Mouse (Mus musculus) intestine, postnatal 0 days (tissue): ENCODE data around the gene Chit1. TPM values are rescaled to one million over a fixed set of nuclear protein-coding genes. Genes with fewer than 3 reads are reported as not detected.
A peak's percentile ranks its signal among the peaks of the same experiment; 100 is the strongest.

Experiments
- ATAC-seq: fragments of 200-750 bp; cut with Nextera tagmentation; 2 replicates; pipeline ENCODE4 v1.8.0; 2017; ENCODE audit warnings: mild to moderate bottlenecking, moderate TSS enrichment, moderate library complexity
- H3K27ac ChIP-seq: fragments of 300-500 bp; sonication (generic); 2 replicates; pipeline ENCODE4 v1.5.1; 2014; ENCODE audit warnings: mild to moderate bottlenecking, low read depth, low read length, moderate library complexity
- H3K27me3 ChIP-seq: fragments of 300-500 bp; sonication (generic); replicated peaks from 2 replicates; pipeline ENCODE4 v1.6.1; 2014; ENCODE audit warnings: low read length, mixed read lengths; ENCODE audit not compliant: control insufficient read depth, insufficient read depth
- H3K36me3 ChIP-seq: fragments of 300-500 bp; sonication (generic); 2 replicates; pipeline ENCODE4 v1.6.1; 2014; ENCODE audit warnings: mild to moderate bottlenecking, moderate library complexity; ENCODE audit not compliant: control insufficient read depth, insufficient read depth
- H3K4me1 ChIP-seq: fragments of 300-500 bp; sonication (generic); replicated peaks from 2 replicates; pipeline ENCODE4 v1.6.1; 2014; ENCODE audit warnings: antibody characterized with exemption, low read length, mixed read lengths; ENCODE audit not compliant: control insufficient read depth, insufficient read depth
- H3K4me2 ChIP-seq: fragments of 300-500 bp; sonication (generic); replicated peaks from 2 replicates; pipeline ENCODE4 v1.6.1; 2014; ENCODE audit warnings: low read depth, mild to moderate bottlenecking, moderate library complexity
- H3K4me3 ChIP-seq: fragments of 300-500 bp; sonication (generic); 2 replicates; pipeline ENCODE4 v1.5.1; 2014; ENCODE audit warnings: low read depth, low read length
- H3K9ac ChIP-seq: fragments of 300-500 bp; sonication (generic); 2 replicates; pipeline ENCODE4 v1.6.1; 2014; ENCODE audit warnings: mild to moderate bottlenecking, low read depth, low read length
- H3K9me3 ChIP-seq: fragments of 300-500 bp; sonication (generic); 2 replicates; pipeline ENCODE4 v1.6.1; 2016; ENCODE audit warnings: mixed run types; ENCODE audit not compliant: control insufficient read depth
- CTCF ChIP-seq: sonication (generic); IDR thresholded peaks from 2 replicates; pipeline ENCODE4 v1.5.1; 2016; ENCODE audit warnings: low read depth, mild to moderate bottlenecking, control low read depth, antibody characterized with exemption, moderate library complexity
- WGBS: fragments of 180-500 bp; shearing (Covaris S2); extraction: QIAGEN DNeasy Blood & Tissue Kit; methylation state at CpG from one replicate; pipeline ENCODE4 v1.1.7; 2014; 5-methylcytosine and 5-hydroxymethylcytosine counted together
- polyA plus RNA-seq: library from polyadenylated mRNA; unstranded; fragments of >200 nt; fragmentation: Nextera tagmentation; extraction: Ambion mirVana; gene quantifications from 2 replicates; pipeline ENCODE4 v1.2.1, GENCODE M21; 2015

Chit1 gene
- polyA plus RNA-seq, 1 experiment from 2014 or later = not detected

DNA sequence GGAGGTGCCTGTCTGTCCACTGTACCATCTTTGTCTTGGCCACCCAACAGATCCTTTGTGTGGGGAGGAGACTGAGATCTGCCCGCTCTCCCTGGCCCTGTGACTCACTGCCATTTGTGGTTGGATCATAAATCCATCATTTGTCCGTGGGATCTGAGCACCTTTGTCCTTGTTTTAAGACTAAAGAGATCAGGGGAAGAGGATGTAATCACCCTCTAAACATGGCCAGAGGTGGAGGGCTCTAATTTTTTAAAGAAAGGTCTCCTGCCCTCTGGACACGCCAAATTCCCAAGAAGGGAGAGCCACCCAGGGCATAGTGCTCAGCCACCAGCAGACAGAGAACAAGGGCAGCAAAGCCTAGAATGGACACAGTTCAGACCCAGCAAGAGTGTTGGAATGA is 19.2 kb upstream of the Chit1 start:
- no peak for TF ChIP-seq CTCF
- Histone ChIP-seq H3K27me3 (no peaks in the 10 kb centered on the region), H3K9ac (no peak overlapping the region), H3K4me2 (no peak overlapping the region), H3K9me3 (no peaks in the 10 kb centered on the region), H3K36me3 (no peaks in the 10 kb centered on the region), H3K4me3 (no peak overlapping the region), H3K4me1 (peaks cover 20% of the 10 kb centered on the region), H3K27ac (peak overlapping the region; percentile 77)
- WGBS = 65% methylated on average over 3 of the region's 3 CpGs
- no peak for ATAC-seq

DNA sequence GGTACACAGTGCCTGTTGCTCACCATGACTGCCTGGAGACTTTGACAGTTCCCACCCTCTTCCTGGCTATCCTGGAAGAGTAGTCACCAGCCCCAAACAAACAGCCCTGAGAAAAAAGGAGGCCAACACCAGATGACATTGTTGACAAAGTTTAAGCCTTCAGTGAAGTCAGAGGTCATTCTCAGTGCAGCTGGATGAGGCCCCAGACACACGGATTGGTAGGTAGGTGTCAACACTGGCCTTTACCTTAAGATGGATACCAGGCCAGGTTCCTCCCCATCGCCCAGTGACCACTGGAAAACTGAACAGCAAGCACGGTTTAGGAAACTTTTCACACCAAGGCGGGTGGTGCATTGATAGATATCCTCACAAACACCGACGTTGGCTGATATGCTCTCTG is 18.7 kb upstream of the Chit1 start:
- Histone ChIP-seq H3K4me3 (no peak overlapping the region), H3K9ac (peak overlapping the region; percentile 40), H3K36me3 (no peaks in the 10 kb centered on the region), H3K27me3 (no peaks in the 10 kb centered on the region), H3K4me2 (peak overlapping the region; percentile 68), H3K9me3 (no peaks in the 10 kb centered on the region), H3K4me1 (peaks cover 25% of the 10 kb centered on the region), H3K27ac (peak overlapping the region; percentile 77)
- WGBS = 27% methylated on average over 6 of the region's 6 CpGs
- TF ChIP-seq CTCF = no peak
- ATAC-seq = no peak

DNA sequence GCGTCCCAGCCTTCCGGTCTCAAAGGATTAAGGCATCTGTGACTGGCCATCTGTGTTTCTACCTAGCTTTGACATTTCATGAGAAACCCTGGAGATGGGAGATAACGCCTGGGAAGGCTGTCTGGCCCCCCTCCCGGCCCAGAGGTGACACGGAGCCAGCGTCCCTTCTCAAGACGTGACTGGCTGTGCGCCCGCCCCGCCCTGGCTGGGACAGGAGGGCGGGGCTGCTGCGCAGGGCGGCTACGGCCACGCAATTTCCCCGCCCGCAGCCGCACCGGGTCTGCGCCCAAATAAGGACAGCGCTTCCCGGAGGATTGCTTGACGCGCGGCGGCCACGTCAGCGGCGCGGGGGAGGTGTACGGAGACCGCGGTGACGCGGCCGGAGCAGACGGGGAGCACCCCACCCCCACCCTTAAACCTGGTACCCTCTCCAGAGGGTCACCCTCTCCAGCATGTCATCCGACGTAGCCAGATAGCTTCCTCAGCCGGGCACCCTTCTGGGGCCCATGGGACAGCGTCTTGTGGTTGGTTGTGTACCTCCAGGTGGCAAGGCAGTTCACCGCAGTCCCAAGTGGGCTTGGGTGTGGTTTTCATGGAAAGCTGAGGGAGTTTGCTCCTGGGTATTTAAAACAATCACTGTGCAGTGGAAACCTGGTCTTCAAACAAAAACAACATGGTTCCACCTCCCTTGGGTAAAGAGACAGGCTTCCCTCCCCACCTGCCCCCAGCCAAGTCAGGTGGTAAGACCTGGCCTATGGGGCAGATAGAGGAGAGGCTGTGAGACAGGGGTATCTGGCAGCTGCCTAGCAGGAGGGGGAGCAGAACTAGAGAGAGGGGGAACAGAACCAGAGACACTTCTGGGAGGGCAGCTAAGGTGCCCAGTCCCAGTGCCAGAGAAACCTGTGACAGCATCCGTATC is 17.9 kb upstream of the Chit1 start:
- no peaks in the 10 kb centered on the region for H3K9me3 ChIP-seq
- H3K4me1 ChIP-seq = peaks cover 32% of the 10 kb centered on the region
- H3K27me3 ChIP-seq = no peaks in the 10 kb centered on the region
- no peak for TF ChIP-seq CTCF
- H3K4me3 ChIP-seq = peak overlapping the region; percentile 24
- WGBS = 3% methylated on average over 43 of the region's 43 CpGs
- peak; percentile 92 for ATAC-seq
- no peaks in the 10 kb centered on the region for H3K36me3 ChIP-seq
- peak overlapping the region; percentile 77 for H3K27ac ChIP-seq
- H3K4me2 ChIP-seq = peak overlapping the region; percentile 68
- H3K9ac ChIP-seq = peak overlapping the region; percentile 40

DNA sequence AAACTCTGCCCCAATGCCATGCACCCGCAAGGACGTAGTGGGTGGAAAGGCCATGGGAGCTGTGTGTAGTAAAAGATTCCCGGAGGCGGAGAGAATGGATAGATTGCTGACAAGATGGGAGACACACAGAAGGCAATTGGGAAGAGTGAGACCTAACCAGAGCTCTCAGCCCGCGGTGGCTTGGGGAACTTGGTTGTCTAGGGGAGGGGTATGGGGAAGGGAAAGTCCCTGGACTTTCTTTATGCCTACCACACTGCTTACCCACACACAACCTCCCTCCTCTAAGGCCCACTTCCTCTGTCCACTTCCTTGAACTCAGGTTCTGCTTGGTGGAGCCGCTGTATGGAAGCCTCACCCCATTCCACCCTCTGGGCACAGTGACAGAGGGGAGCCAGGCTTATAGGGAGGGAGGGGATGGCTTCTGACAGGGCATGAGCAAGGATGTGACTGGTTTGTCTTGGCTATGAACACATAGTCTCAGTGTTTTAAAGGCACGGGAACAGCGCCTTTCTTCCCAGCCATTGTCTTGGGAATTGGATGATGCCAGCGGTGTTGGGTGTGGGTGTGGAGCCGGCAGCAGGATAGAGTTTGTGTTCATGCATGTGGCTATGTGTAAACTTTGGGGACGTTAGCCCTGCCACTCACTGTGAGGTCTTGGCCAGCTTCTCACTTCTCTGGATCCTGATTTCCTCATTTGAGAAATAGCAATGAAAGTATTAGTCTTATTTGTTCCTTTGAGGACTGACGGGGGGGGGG is 17.1 kb upstream of the Chit1 start:
- Histone ChIP-seq H3K4me3 (no peak overlapping the region), H3K4me2 (peak overlapping the region; percentile 68), H3K9ac (no peak overlapping the region), H3K4me1 (peaks cover 41% of the 10 kb centered on the region), H3K9me3 (no peaks in the 10 kb centered on the region), H3K36me3 (no peaks in the 10 kb centered on the region), H3K27ac (peak overlapping the region; percentile 77), H3K27me3 (no peaks in the 10 kb centered on the region)
- no peak for TF ChIP-seq CTCF
- WGBS = 70% methylated on average over 13 of the region's 13 CpGs
- ATAC-seq = no peak

DNA sequence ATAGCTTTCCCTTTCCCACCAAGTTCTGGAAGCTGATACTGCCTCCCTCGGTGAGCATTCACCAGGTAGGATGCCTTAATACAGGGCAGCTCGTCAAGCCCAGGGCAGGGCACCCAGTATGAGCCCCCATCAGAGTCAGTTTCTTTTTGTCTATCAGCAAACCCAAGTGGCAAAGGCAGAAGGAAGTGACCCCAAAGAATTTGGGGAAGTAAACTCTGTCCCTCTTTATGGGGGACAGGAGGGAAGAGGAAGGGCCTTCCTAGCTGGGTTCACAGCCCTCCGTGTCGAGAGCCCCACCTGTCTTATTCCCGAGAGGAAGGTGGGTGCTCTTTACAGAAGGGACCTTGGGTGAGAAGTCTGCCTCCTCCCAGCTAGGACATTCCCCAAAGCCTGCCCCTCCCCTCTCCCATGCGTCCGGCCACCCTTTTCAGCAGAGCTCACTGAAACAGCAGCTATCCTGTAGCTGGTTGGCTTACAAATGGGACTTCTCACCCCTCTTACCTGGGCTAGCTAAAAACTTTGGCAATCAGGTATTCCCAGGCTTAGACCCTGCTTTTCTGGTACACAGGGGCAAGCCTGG is 15.9 kb upstream of the Chit1 start:
- Histone ChIP-seq H3K9ac (no peak overlapping the region), H3K9me3 (no peaks in the 10 kb centered on the region), H3K36me3 (no peaks in the 10 kb centered on the region), H3K27ac (no peak overlapping the region), H3K27me3 (no peaks in the 10 kb centered on the region), H3K4me2 (no peak overlapping the region), H3K4me1 (peaks cover 47% of the 10 kb centered on the region), H3K4me3 (no peak overlapping the region)
- no peak for ATAC-seq
- no peak for TF ChIP-seq CTCF
- 64% methylated on average over 7 of the region's 7 CpGs for WGBS

DNA sequence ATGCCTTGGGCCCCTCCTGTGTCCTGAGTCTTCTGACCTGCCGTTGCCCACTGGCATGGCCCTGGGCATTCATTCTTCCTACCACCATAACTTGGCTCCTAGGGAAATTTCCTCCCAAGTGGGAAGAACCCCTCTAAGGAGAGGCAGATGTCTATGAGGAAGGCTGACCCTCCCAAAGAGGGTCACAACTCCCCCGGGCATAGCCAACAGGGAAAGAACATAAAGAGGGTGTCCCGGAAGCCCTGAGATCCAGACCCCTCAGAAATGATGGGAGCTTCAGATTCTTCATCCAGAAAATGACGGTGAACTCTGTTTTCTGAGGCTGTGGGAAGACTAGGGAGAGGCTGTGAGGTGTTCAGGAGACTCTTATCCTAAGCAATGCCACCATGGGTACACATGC is 15.3 kb upstream of the Chit1 start:
- Histone ChIP-seq H3K4me2 (no peak overlapping the region), H3K9ac (no peak overlapping the region)

More for the DNA sequence above, 15.3 kb upstream of the Chit1 start:
- no peaks in the 10 kb centered on the region for H3K36me3 ChIP-seq
- H3K4me1 ChIP-seq = peaks cover 47% of the 10 kb centered on the region
- 76% methylated on average over 4 of the region's 4 CpGs for WGBS
- H3K27me3 ChIP-seq = no peaks in the 10 kb centered on the region
- H3K9me3 ChIP-seq = no peaks in the 10 kb centered on the region
- no peak overlapping the region for H3K4me3 ChIP-seq
- ATAC-seq = no peak
- H3K27ac ChIP-seq = peak overlapping the region; percentile 55; the same call in 1 of the 2 replicates
- TF ChIP-seq CTCF = no peak
